Mouse (Mus musculus) lung, embryonic 16.5 days (tissue): Measurements from ENCODE around the gene Orai3. TPM values are rescaled to one million over a fixed set of nuclear protein-coding genes. Genes with fewer than 3 reads are reported as not detected.

Experiments used
- ATAC-seq: fragments of 200-750 bp; cut with Nextera tagmentation; 2 replicates; pipeline ENCODE4 v1.8.0; 2017; ENCODE audit warnings: low read depth, mild to moderate bottlenecking, moderate library complexity
- H3K27ac ChIP-seq: fragments of 300-500 bp; sonication (generic); 2 replicates; pipeline ENCODE4 v1.5.1; 2014; ENCODE audit warnings: mild to moderate bottlenecking, control low read depth, low read length
- H3K27me3 ChIP-seq: fragments of 300-500 bp; sonication (generic); 2 replicates; pipeline ENCODE4 v1.6.1; 2014; ENCODE audit warnings: low read depth, low read length, mixed read lengths; ENCODE audit not compliant: control insufficient read depth, insufficient read depth
- H3K36me3 ChIP-seq: fragments of 300-500 bp; sonication (generic); 2 replicates; pipeline ENCODE4 v1.6.1; 2014; ENCODE audit warnings: low read length; ENCODE audit not compliant: control insufficient read depth, insufficient read depth
- H3K4me1 ChIP-seq: fragments of 300-500 bp; sonication (generic); replicated peaks from 2 replicates; pipeline ENCODE4 v1.6.1; 2014; ENCODE audit warnings: low read length, mixed read lengths; ENCODE audit not compliant: control insufficient read depth, insufficient read depth
- H3K4me2 ChIP-seq: fragments of 300-500 bp; sonication (generic); 2 replicates; pipeline ENCODE4 v1.6.1; 2014; ENCODE audit warnings: low read depth, low read length, control low read depth
- H3K4me3 ChIP-seq: fragments of 300-500 bp; sonication (generic); 2 replicates; pipeline ENCODE4 v1.5.1; 2014; ENCODE audit warnings: mild to moderate bottlenecking, low read length, control low read depth
- H3K9ac ChIP-seq: fragments of 300-500 bp; sonication (generic); 2 replicates; pipeline ENCODE4 v1.6.1; 2014; ENCODE audit warnings: low read length, control low read depth
- H3K9me3 ChIP-seq: fragments of 300-500 bp; sonication (generic); 2 replicates; pipeline ENCODE4 v1.6.1; 2016; ENCODE audit warnings: low read length; ENCODE audit not compliant: control insufficient read depth
- WGBS: fragments of 180-500 bp; shearing (Covaris S2); extraction: QIAGEN DNeasy Blood & Tissue Kit; methylation state at CpG from one replicate; pipeline ENCODE4 v1.1.7; 2014; 5-methylcytosine and 5-hydroxymethylcytosine counted together
- polyA plus RNA-seq: library from polyadenylated mRNA; unstranded; fragments of >200 nt; fragmentation: Nextera tagmentation; extraction: Ambion mirVana; gene quantifications from 2 replicates; pipeline ENCODE4 v1.2.1, GENCODE M21; 2015

Gene Orai3
- polyA plus RNA-seq, 1 experiment from 2014 or later: 29.1 TPM

GRCm38 (mm10) chr7:127759716-127760115 lies 9.9 kb upstream of the Orai3 start:
- no peak overlapping the region for H3K4me3 ChIP-seq
- no peak overlapping the region for H3K4me2 ChIP-seq
- no peaks in the 10 kb centered on the region for H3K9me3 ChIP-seq
- H3K27ac ChIP-seq: no peak overlapping the region
- no peak overlapping the region for H3K9ac ChIP-seq
- ATAC-seq: no peak
- no peaks in the 10 kb centered on the region for H3K4me1 ChIP-seq
- 48% methylated on average over 6 of the region's 6 CpGs for WGBS
- H3K36me3 ChIP-seq: peaks cover 14% of the 10 kb centered on the region
- no peaks in the 10 kb centered on the region for H3K27me3 ChIP-seq

DNA sequence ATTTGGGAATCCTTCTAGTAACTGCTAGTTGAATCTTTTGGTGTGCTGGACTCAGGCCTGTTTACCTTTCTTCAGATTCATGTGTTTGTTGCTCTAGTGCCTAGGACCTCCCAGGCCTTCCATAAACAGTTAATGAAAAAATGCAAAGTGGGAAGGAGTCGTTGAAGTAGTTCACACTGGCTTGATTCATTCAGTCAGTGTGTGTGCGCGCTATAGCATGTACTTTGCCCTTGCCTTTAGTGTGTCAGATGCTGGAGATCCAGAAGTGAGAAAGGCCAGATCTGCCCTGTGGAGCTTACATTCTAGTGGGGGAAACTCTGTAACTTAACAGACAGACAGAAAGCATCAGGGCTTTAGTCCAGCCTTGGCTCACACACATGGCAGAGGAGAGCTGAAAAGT lies 9.1 kb upstream of the Orai3 start:
- Histone ChIP-seq H3K27ac (no peak overlapping the region), H3K36me3 (peaks cover 19% of the 10 kb centered on the region), H3K9me3 (no peaks in the 10 kb centered on the region), H3K4me2 (no peak overlapping the region), H3K4me3 (no peak overlapping the region), H3K9ac (no peak overlapping the region), H3K27me3 (no peaks in the 10 kb centered on the region), H3K4me1 (no peaks in the 10 kb centered on the region)
- WGBS: 76% methylated on average over 3 of the region's 3 CpGs
- ATAC-seq: no peak

- Histone ChIP-seq H3K27me3 (no peaks in the 10 kb centered on the region), H3K27ac (no peak overlapping the region), H3K4me2 (no peak overlapping the region), H3K4me3 (no peak overlapping the region), H3K9ac (no peak overlapping the region), H3K4me1 (no peaks in the 10 kb centered on the region), H3K9me3 (no peaks in the 10 kb centered on the region), H3K36me3 (peaks cover 20% of the 10 kb centered on the region)
- 28% methylated on average over 7 of the region's 7 CpGs for WGBS
- ATAC-seq: peak; percentile 69
These were observed 8.6 kb upstream of the Orai3 start for GRCm38 (mm10) chr7:127761026-127761425.

- no peak for ATAC-seq
- H3K4me3 ChIP-seq: no peak overlapping the region
- H3K36me3 ChIP-seq: peaks cover 29% of the 10 kb centered on the region
- H3K27me3 ChIP-seq: no peaks in the 10 kb centered on the region
- no peak overlapping the region for H3K9ac ChIP-seq
- peaks cover 4% of the 10 kb centered on the region; the same call in 1 of the 2 replicates for H3K4me1 ChIP-seq
- WGBS: 89% methylated on average over 4 of the region's 4 CpGs
- H3K27ac ChIP-seq: no peak overlapping the region
- H3K9me3 ChIP-seq: no peaks in the 10 kb centered on the region
- H3K4me2 ChIP-seq: no peak overlapping the region
These were observed 6.0 kb upstream of the Orai3 start for GRCm38 (mm10) chr7:127763642-127764041.

DNA sequence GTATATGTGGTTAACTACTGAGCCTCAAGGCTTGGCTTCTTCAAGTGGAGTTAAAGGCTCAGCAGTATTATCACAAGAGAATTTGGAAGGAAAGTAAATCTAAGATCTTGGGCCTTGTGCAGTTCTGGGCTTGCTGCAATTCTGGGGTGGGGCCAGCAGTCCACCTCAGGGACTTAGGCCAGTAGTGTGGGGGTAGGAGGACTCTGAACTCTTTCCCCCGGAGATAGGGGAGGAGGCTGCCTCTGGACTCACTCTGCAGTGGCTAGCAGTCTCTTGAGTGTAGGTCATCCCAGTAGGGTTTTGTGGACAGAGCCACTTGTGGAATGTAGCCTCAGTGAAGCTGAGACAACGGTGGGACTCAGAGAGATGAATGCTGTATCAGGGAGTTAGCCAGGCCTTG lies 3.9 kb upstream of the Orai3 start:
- 69% methylated on average over 2 of the region's 2 CpGs for WGBS
- H3K36me3 ChIP-seq: peaks cover 29% of the 10 kb centered on the region
- ATAC-seq: no peak
- H3K4me1 ChIP-seq: peaks cover 9% of the 10 kb centered on the region
- no peaks in the 10 kb centered on the region for H3K27me3 ChIP-seq
- no peak overlapping the region for H3K9ac ChIP-seq
- H3K4me2 ChIP-seq: no peak overlapping the region
- no peak overlapping the region for H3K4me3 ChIP-seq
- H3K27ac ChIP-seq: no peak overlapping the region
- H3K9me3 ChIP-seq: no peaks in the 10 kb centered on the region

DNA sequence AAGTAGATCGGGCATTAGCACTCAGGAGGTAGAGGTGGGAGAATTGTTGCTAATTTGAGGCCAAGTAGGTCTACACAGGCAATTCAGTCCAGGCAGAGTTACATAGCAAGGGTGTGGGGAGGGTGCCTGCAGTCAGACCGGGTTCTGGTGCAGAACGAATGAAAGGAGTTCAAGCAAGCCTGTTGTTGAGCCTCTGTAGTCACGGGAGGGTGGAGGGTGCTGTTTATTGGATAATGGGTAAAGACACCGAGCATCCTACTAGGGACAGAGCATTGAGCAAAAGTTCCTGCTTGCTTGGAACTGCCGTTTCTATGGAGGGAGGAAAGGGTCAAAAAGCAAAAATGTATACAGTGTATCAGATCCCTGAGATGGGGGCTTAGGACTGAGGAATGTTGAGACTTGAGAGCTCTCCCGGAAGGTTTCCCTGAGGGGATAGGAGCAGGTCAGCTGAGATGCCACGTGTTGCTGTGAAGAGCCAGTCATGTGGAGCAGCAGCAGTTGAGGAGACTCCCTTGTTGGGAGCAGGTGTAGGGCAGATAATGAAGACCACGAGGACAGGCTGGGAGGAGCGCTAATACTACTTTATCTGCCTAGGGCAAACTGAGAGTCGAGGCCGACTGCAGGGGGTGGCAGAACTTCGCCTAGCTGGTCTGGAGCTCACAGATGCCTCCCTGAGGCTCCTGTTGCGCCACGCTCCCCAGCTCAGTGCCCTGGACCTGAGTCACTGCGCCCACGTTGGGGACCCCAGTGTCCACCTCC lies 2.6 kb upstream of the Orai3 start:
- no peaks in the 10 kb centered on the region for H3K9me3 ChIP-seq
- H3K27ac ChIP-seq: no peak overlapping the region
- no peak for ATAC-seq
- H3K36me3 ChIP-seq: peaks cover 29% of the 10 kb centered on the region
- no peaks in the 10 kb centered on the region for H3K27me3 ChIP-seq
- H3K9ac ChIP-seq: no peak overlapping the region
- H3K4me1 ChIP-seq: peaks cover 13% of the 10 kb centered on the region
- H3K4me3 ChIP-seq: no peak overlapping the region
- no peak overlapping the region for H3K4me2 ChIP-seq
- 71% methylated on average over 17 of the region's 17 CpGs for WGBS

DNA sequence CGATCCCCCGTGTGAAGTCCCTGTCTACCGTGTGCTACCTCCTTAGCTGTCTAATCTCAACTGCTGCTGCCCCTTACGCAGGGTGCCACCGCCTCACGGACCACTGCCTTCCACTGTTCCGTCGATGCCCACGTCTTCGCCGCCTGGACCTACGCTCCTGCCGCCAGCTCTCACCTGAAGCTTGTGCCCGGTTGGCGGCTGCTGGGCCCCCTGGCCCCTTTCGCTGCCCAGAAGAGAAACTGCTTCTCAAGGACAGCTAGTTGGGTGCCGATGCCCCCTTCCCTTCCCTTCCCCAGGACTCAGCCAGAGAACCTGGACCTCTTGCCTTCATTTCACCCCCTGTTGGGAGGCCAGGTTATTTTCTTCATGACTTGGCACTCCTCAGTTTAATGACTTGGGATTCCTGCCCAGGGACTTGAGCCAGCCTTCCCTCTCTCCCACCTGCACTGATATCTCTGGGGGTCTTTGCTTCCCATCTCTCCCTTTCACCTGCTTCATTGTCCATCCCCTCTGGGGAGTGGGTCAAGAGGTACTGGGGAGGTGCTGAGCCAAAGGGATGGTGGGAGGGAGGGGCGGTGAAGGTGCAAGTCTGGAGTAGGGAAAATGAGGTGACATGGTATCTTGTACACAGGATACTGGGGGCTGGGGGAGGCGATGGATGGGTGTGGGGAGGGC lies 1.8 kb upstream of the Orai3 start:
- Histone ChIP-seq H3K4me2 (no peak overlapping the region), H3K9me3 (no peaks in the 10 kb centered on the region), H3K27me3 (no peaks in the 10 kb centered on the region), H3K4me3 (no peak overlapping the region), H3K9ac (no peak overlapping the region), H3K27ac (no peak overlapping the region), H3K36me3 (peaks cover 27% of the 10 kb centered on the region), H3K4me1 (peaks cover 13% of the 10 kb centered on the region)
- WGBS: 90% methylated on average over 19 of the region's 19 CpGs
- no peak for ATAC-seq

- Histone ChIP-seq H3K9me3 (no peaks in the 10 kb centered on the region), H3K9ac (no peak overlapping the region), H3K27ac (peak overlapping the region; percentile 1; the same call in 1 of the 2 replicates), H3K4me1 (peaks cover 13% of the 10 kb centered on the region), H3K27me3 (no peaks in the 10 kb centered on the region), H3K4me2 (no peak overlapping the region), H3K36me3 (peaks cover 23% of the 10 kb centered on the region), H3K4me3 (no peak overlapping the region)
- WGBS: 47% methylated on average over 13 of the region's 13 CpGs
- ATAC-seq: no peak
These were observed 1.1 kb upstream of the Orai3 start for GRCm38 (mm10) chr7:127768346-127768996.

- Histone ChIP-seq H3K4me1 (peaks cover 13% of the 10 kb centered on the region), H3K4me2 (peak overlapping the region; percentile 96), H3K36me3 (peaks cover 18% of the 10 kb centered on the region), H3K9me3 (no peaks in the 10 kb centered on the region), H3K27ac (peak overlapping the region; percentile 97), H3K4me3 (peak overlapping the region; percentile 81), H3K27me3 (no peaks in the 10 kb centered on the region), H3K9ac (peak overlapping the region; percentile 92)
- WGBS: 2% methylated on average over 16 of the region's 16 CpGs
- peak; percentile 92 for ATAC-seq
These were observed 520 bp upstream of the Orai3 start for GRCm38 (mm10) chr7:127768997-127769593.
